12 mouse cellular contexts compared by ENCODE assay signal in genomic region chr12:77529414-77529813, GRCm38 (mm10).
"Had no signal": no experiment of that assay in that cellular context is flagged by ENCODE, and none has a peak within 500 bp of the region (broad histone marks: within the 10 kb centered on the region; RNA-seq: fewer than 3 reads in every experiment).

No protein-coding gene starts in this region.

- H3K9ac ChIP-seq: limb, embryonic 15.5 days; liver, embryonic 12.5 days; lung, embryonic 14.5 days; midbrain, embryonic 15.5 days; neural tube, embryonic 12.5 days; stomach, embryonic 15.5 days had no signal

- H3K36me3 ChIP-seq: limb, embryonic 15.5 days; liver, embryonic 12.5 days; midbrain, embryonic 15.5 days; neural tube, embryonic 12.5 days; stomach, embryonic 15.5 days had no signal

- H3K9me3 ChIP-seq: limb, embryonic 15.5 days; liver, embryonic 12.5 days; midbrain, embryonic 15.5 days; neural tube, embryonic 12.5 days; stomach, embryonic 15.5 days had no signal

- H3K4me2 ChIP-seq: limb, embryonic 15.5 days; liver, embryonic 12.5 days; lung, embryonic 14.5 days; midbrain, embryonic 11.5 days; midbrain, embryonic 15.5 days; neural tube, embryonic 12.5 days; stomach, embryonic 15.5 days had no signal

- H3K4me3 ChIP-seq: limb, embryonic 15.5 days; liver, embryonic 12.5 days; midbrain, embryonic 15.5 days; neural tube, embryonic 12.5 days; stomach, embryonic 15.5 days had no signal

- ATAC-seq: liver, embryonic 12.5 days; midbrain, embryonic 15.5 days had no signal

- H3K4me1 ChIP-seq: limb, embryonic 15.5 days; liver, embryonic 12.5 days; neural tube, embryonic 12.5 days; stomach, embryonic 15.5 days had no signal

- DNase-seq: kidney, adult 2 months; lung, embryonic 14.5 days; lung, postnatal 10 days; lung, postnatal 4 days; thymus, postnatal 4 days had no signal

- H3K27ac ChIP-seq: kidney, postnatal 0 days; limb, embryonic 15.5 days; liver, embryonic 12.5 days; midbrain, embryonic 15.5 days; neural tube, embryonic 12.5 days; stomach, embryonic 15.5 days had no signal

- H3K27me3 ChIP-seq: limb, embryonic 15.5 days; liver, embryonic 12.5 days; midbrain, embryonic 15.5 days; neural tube, embryonic 12.5 days; stomach, embryonic 15.5 days had no signal
